Mouse (Mus musculus) megakaryocyte, embryonic 14.5 days (primary cell): ENCODE data around the gene Zc3h12b. TPM values are rescaled to one million over a fixed set of nuclear protein-coding genes. Genes with fewer than 3 reads are reported as not detected.
"Not testable (repeated sequence)": the region's sequence is repeated elsewhere in the genome, so short reads cannot be mapped to it uniquely, and the experiment has no call there.

Experiments
- H3K27me3 ChIP-seq: replicated peaks from 2 replicates; pipeline ENCODE3; 2012; ENCODE audit warnings: inconsistent platforms
- H3K36me3 ChIP-seq: replicated peaks from 2 replicates; pipeline ENCODE3; 2012; ENCODE audit warnings: low read length, inconsistent platforms, mixed read lengths
- H3K4me1 ChIP-seq: 2 replicates; pipeline ENCODE4 v1.6.1; 2012; ENCODE audit warnings: inconsistent platforms
- H3K4me3 ChIP-seq: replicated peaks from 2 replicates; pipeline ENCODE3; 2012; ENCODE audit warnings: moderate library complexity, mild to moderate bottlenecking, inconsistent platforms
- H3K9me3 ChIP-seq: 2 replicates; pipeline ENCODE4 v1.6.1; 2012; ENCODE audit warnings: inconsistent platforms
- FLI1 ChIP-seq: IDR thresholded peaks from 2 replicates; pipeline ENCODE4 v1.6.1; 2012; ENCODE audit warnings: low read length, inconsistent platforms, mixed read lengths
- GATA1 ChIP-seq: IDR thresholded peaks from 3 replicates; pipeline ENCODE4 v1.6.1; 2012; ENCODE audit warnings: mixed read lengths, low read length, inconsistent platforms, borderline replicate concordance
- polyA plus RNA-seq: library from polyadenylated mRNA; stranded (reverse); fragments of >175 nt; gene quantifications from 2 replicates; pipeline ENCODE4 v1.2.3, GENCODE M21; 2012; ENCODE audit warnings: low replicate concordance; ENCODE audit not compliant: insufficient read depth

The Zc3h12b gene
- polyA plus RNA-seq, 1 experiment = 0.02 TPM

DNA sequence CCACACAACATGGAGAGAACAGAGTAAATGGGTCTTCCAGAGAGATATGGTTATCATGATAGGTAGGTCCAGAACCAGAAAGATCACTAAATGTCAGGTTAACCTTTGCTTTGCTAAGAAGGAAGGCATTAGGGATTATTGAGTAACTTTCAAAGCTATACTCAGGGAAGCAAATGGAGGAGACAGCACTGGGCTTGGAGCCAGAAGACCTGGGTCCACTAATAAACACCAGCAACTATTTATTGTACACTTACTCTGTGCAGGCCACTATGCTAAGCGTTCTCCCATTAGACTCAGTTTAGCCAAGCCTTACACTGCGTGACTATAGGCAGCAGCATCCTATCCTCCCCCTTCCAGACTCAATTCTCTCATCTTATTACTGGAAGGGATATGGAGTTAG, 234.0 kb downstream of the Zc3h12b start:
- Histone ChIP-seq H3K9me3 (no peaks in the 10 kb centered on the region), H3K27me3 (peaks cover 5% of the 10 kb centered on the region), H3K36me3 (peaks cover 80% of the 10 kb centered on the region), H3K4me3 (no peak overlapping the region), H3K4me1 (no peaks in the 10 kb centered on the region)
- TF ChIP-seq FLI1 (no peak), GATA1 (no peak)

DNA sequence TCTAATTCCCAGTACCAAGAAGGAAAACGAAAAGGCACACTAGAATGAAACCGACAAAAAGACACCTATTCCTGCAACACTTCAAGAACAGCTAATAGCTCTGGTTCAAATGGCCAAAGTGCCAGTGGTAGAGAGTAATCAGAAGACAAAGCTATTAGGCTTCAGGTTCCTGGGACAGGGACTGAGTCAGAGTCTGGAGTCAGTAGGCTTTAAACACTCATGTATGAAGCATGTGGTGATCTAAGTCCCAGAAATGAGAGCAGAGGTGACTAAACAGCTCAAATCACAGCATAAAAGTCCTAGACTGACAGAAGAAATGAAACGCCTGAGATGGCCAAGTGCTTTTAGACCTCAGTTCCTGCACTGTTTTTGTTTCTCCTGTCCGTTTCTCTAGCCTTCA, 236.7 kb downstream of the Zc3h12b start:
- no peak for TF ChIP-seq FLI1
- no peak for TF ChIP-seq GATA1
- peaks cover 5% of the 10 kb centered on the region for H3K27me3 ChIP-seq
- peaks cover 90% of the 10 kb centered on the region for H3K36me3 ChIP-seq
- no peaks in the 10 kb centered on the region for H3K4me1 ChIP-seq
- 0 out of 2 replicates have a peak, but pooled peaks cover 3% of the 10 kb centered on the region for H3K9me3 ChIP-seq
- H3K4me3 ChIP-seq = no peak overlapping the region

DNA sequence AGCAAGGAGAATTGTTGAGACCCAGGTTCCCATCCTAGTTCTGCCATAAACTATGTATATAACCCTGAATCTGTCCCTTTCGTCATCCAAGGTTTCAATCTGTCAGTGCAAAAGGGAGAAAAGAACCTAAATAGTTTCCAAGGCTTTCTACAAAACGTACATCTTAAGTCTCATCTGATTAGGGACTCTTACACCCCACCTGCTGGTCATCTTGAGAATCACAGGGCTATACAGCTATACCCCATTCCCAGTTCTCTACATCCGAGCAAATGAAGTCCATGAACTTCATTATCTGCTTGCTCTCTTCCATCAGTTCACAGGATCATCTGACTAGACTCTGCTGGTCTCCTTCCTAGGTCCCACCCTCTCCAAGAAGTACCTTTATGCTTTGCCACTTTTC, 239.3 kb downstream of the Zc3h12b start:
- H3K4me3 ChIP-seq = no peak overlapping the region
- H3K9me3 ChIP-seq = 0 out of 2 replicates have a peak, but pooled peaks cover 3% of the 10 kb centered on the region
- peaks cover 5% of the 10 kb centered on the region for H3K27me3 ChIP-seq
- TF ChIP-seq GATA1 = no peak
- no peak for TF ChIP-seq FLI1
- H3K36me3 ChIP-seq = peaks cover 70% of the 10 kb centered on the region
- peaks cover 8% of the 10 kb centered on the region; the same call in 1 of the 2 replicates for H3K4me1 ChIP-seq

DNA sequence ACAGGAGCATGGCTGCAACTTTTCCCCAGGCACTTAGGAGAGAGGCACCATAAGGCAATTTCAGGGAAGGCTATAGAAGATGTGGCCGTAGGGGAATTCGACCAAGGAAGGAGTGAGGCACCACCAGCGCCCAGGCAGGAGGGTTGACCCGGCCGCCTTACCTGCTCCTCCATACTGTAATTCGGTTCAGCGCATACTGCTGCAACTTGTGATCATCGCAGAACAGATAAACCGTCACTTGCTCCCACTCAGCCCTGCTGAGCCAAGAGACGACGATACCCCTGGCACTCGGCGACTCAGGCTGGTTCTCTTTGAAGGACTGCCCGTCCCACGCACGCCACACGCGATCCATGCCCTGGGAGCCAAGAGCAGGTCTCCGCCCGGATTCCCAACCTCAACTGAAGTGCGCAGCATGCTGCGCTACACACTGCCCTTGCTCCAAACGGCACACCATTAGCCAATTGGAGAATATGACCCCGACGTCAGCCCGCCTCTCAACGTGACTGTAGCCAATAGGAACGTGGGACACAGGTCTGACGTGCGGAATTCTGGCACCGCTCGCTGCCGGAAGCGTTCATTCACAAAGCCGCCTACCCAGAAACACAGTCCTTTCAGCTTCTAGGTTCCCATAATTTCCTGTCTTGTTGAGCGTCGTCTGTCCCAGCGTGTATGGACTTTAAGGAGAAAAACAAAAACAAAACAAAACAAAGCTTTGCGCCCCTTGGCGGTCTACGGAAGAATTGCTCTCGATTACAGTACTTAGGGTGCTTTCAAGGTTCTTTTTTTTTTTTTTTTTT, 245.2 kb downstream of the Zc3h12b start, which contains the start of gene Las1l:
TSS of gene Las1l (minus strand) at position 466 of the 797 bp plus-strand sequence.
- TF ChIP-seq FLI1 (no peak), GATA1 (no peak)
- Histone ChIP-seq H3K4me1 (peaks cover 14% of the 10 kb centered on the region), H3K27me3 (peaks cover 10% of the 10 kb centered on the region)

DNA sequence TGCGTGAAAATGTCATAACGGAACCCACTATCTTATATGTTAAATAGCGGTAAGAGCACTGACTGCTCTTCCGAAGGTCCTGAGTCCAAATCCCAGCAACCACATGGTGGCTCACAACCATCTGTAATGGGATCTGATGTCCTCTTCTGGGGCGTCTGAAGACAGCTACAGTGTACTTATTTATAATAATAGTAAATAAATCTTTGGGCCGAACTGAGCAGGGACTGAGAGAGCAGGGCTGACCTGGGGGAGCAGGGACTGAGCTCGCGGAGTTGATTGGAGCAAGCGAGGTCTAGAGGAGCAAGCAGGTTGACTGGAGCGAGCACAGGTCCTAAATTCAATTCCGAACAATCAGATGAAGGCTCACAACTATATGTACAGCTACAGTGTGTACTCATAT, 246.0 kb downstream of the Zc3h12b start:
- not testable (repeated sequence) for H3K27me3 ChIP-seq, H3K9me3 ChIP-seq
- H3K4me3 ChIP-seq = peak overlapping the region; percentile 91
- H3K36me3 ChIP-seq = peaks cover 11% of the 10 kb centered on the region
- peaks cover 14% of the 10 kb centered on the region for H3K4me1 ChIP-seq

More for the DNA sequence above, 245.2 kb downstream of the Zc3h12b start, which contains the start of gene Las1l:
- H3K36me3 ChIP-seq = peaks cover 19% of the 10 kb centered on the region
- H3K9me3 ChIP-seq = 0 out of 2 replicates have a peak, but pooled peaks cover 7% of the 10 kb centered on the region
- H3K4me3 ChIP-seq = peak within 1 kb of the TSS; percentile 91

DNA sequence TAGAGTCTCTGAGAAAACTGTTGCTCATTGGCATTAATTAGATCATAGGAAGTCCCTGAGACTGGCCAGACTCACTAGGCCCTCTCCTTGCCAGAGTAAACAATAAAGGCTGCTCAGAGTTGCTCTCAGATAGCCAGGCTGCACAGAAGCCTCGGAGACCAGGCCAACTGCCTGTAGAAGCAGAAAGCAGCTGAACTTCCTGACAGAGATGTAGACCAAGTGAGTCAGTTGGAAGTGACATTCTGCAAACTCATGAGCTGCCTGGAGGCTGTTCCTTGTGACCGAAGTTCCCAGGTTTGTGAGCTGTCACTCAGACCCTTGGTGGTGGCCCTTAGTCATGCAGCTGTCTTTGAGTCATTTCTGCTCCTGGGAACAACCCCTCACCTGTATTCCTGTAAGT, 251.9 kb downstream of the Zc3h12b start:
- Histone ChIP-seq H3K9me3 (no peaks in the 10 kb centered on the region), H3K36me3 (no peaks in the 10 kb centered on the region), H3K4me1 (peaks cover 32% of the 10 kb centered on the region), H3K27me3 (peaks cover 16% of the 10 kb centered on the region), H3K4me3 (no peak overlapping the region)
- TF ChIP-seq GATA1 = no peak
- no peak for TF ChIP-seq FLI1

DNA sequence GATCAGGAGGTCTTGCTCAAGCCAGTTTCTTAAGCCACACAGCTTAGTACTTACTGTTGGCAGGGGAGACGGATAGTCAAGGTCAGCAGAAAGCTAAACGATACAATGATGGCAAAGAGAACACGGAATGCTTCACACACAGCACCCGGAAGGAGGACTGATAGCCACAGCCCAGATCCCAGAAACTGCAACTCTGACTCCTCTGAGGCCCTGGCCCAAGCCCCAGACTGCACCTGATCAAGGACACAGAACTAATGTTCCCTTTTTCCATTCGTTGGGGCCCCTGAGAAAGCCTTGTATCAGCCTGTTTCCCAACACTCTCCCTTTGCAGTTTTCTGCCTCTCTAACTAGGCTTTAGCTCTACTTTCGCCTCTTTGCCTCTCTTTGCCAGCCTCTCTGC, 253.6 kb downstream of the Zc3h12b start:
- TF ChIP-seq GATA1 = no peak
- TF ChIP-seq FLI1 = no peak
- Histone ChIP-seq H3K4me3 (no peak overlapping the region), H3K36me3 (no peaks in the 10 kb centered on the region), H3K27me3 (peaks cover 13% of the 10 kb centered on the region), H3K9me3 (no peaks in the 10 kb centered on the region), H3K4me1 (peaks cover 34% of the 10 kb centered on the region)

DNA sequence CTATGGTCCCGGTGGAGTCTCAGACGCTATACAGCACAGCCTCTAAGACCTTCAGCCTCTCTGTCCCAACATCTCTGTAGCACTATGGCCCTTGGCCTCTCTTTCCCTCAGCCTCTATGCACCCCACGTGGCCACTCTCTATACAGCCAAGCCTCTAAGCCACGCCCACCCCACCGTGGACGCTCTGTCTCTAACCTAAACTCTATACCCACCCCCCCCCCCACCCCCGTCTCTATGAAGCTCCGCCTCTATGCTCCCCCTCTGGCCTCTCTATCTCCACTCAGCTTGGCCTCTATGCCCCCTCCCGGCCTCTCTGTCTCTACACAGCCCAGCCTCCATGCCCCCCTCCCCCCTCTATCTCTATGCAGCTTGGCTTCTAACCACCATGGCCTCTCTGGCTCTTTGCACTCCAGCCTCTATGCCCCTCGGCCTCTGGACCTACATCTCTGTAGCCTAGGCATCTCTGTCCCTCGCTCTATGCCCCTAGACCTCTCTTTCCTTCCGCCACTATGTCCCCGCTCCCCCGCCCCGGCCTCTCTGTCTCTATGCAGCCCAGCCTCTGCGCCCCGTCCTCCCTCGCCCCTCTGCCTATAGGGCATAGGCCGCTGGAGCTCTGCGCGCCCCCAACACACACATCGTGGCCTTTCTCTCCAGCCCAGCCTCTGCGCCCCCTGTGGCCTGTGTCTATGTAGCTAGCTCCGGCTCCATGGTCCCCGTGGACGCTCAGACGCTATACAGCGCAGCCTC, 256.5 kb downstream of the Zc3h12b start:
- H3K9me3 ChIP-seq = no peaks in the 10 kb centered on the region
- H3K4me3 ChIP-seq = peak overlapping the region; percentile 90
- H3K36me3 ChIP-seq = no peaks in the 10 kb centered on the region
- no peak for TF ChIP-seq FLI1
- peaks cover 29% of the 10 kb centered on the region for H3K4me1 ChIP-seq
- peaks cover 15% of the 10 kb centered on the region for H3K27me3 ChIP-seq

DNA sequence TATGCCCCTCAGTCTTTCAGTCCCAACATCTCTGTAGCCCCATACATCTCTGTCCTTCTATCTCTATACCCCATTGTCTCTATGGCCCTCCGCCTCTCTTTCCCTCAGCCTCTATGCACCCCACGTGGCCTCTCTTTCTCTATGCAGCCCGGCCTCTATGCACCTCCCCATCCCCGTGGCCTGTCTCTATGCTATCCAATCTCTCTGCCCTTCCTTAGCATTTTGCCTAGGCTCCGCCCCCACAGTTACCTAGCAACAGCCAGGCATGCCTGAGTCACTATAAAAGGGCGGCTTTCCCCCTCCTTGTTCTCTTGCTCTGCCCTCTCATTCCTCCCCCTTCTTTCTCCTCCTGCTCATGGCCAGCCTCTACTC, 257.1 kb downstream of the Zc3h12b start:
- Histone ChIP-seq H3K9me3 (no peaks in the 10 kb centered on the region), H3K4me3 (peak overlapping the region; percentile 90), H3K4me1 (peaks cover 23% of the 10 kb centered on the region), H3K36me3 (no peaks in the 10 kb centered on the region), H3K27me3 (peaks cover 15% of the 10 kb centered on the region)
- TF ChIP-seq FLI1 (no peak), GATA1 (no peak)

DNA sequence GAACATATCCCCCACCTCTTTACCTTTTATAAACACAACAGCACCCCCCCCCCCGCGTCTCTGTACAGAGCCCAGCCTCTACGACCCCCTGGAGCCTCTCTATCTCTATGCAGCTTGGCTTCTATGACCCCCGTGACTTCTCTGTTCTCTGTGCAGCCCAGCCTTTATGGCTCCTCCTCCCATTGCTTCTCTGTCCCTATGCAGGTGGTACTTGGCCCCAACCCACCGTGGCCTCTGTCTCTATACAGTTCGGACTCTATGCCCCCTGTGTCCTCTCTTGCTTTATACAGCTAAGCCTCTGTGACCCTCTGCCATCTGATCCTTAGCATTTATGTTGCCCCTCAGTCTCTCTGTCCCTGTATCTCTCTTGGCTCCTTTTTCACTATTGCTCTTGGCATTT, 257.6 kb downstream of the Zc3h12b start:
- peaks cover 22% of the 10 kb centered on the region for H3K4me1 ChIP-seq
- no peaks in the 10 kb centered on the region for H3K36me3 ChIP-seq
- TF ChIP-seq FLI1 = no peak
- no peak for TF ChIP-seq GATA1
- peaks cover 15% of the 10 kb centered on the region for H3K27me3 ChIP-seq
- H3K4me3 ChIP-seq = no peak overlapping the region
- no peaks in the 10 kb centered on the region for H3K9me3 ChIP-seq
